In the genomic region with DNA sequence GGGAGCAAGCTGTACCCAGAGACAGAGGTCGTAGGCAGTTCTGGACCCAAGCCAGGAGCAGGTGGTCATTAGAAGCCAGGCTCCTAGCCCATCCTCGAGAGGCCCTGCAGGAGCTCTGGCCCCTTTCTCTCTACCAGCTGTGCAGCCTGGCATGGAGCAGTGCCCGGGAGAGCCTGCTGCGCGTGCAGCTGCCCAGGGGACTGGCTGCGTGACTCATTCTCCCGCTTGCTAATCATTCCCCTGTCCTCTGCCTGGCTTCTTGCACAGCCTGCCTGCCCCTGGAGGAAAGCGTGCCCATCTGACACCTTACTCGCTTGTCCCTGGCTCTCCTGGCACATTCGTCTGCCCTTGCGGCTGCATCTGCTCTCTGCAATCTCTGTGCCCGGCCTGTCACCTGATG, we compare ENCODE assay signal across 9 mouse cellular contexts. TPM values are rescaled to one million over a fixed set of nuclear protein-coding genes. Genes with fewer than 3 reads are reported as not detected.
A peak's percentile ranks its signal among the peaks of the same experiment; 100 is the strongest.
DNase-seq lines count a peak whose midpoint lies in the region; ATAC-seq and TF ChIP-seq lines count a peak whose summit lies in the region.
"Had no signal": no experiment of that assay in that cellular context is flagged by ENCODE, and none has a peak within 500 bp of the region (broad histone marks: within the 10 kb centered on the region; RNA-seq: fewer than 3 reads in every experiment).

No protein-coding gene starts in this region.

- H3K9ac ChIP-seq in kidney, embryonic 14.5 days (ENCODE audit: low read depth, low read length), result no peak overlapping the region
- 0 out of 2 replicates have a peak overlapping the region, but pooled peaks have one; percentile 16 for H3K9ac ChIP-seq in embryonic facial prominence, embryonic 14.5 days (ENCODE audit: low read depth, low read length)
- H3K9ac ChIP-seq in limb, embryonic 12.5 days (replicated peaks), result no peak overlapping the region
- no peak overlapping the region for H3K9ac ChIP-seq in intestine, postnatal 0 days (ENCODE audit: low read depth, low read length)
- H3K9ac ChIP-seq: liver, embryonic 15.5 days had no signal

- no peaks in the 10 kb centered on the region for H3K27me3 ChIP-seq in kidney, embryonic 14.5 days (ENCODE audit: control insufficient read depth, insufficient read depth, low read length)
- no peaks in the 10 kb centered on the region for H3K27me3 ChIP-seq in embryonic facial prominence, embryonic 14.5 days (replicated peaks; ENCODE audit: control insufficient read depth, insufficient read depth, low read length)
- H3K27me3 ChIP-seq in limb, embryonic 12.5 days, result no peaks in the 10 kb centered on the region
- H3K27me3 ChIP-seq in intestine, postnatal 0 days (replicated peaks; ENCODE audit: control insufficient read depth, insufficient read depth, low read length), result no peaks in the 10 kb centered on the region

- peaks cover 13% of the 10 kb centered on the region; the same call in 1 of the 2 replicates for H3K4me1 ChIP-seq in kidney, embryonic 14.5 days (ENCODE audit: control insufficient read depth, insufficient read depth, low read length)
- H3K4me1 ChIP-seq in embryonic facial prominence, embryonic 14.5 days (ENCODE audit: control insufficient read depth, insufficient read depth, low read length), result no peaks in the 10 kb centered on the region
- H3K4me1 ChIP-seq in limb, embryonic 12.5 days (replicated peaks), result peaks cover 19% of the 10 kb centered on the region
- H3K4me1 ChIP-seq in intestine, postnatal 0 days (replicated peaks; ENCODE audit: control insufficient read depth, insufficient read depth, low read length), result no peaks in the 10 kb centered on the region
- H3K4me1 ChIP-seq: liver, embryonic 15.5 days had no signal

- no peak overlapping the region for H3K4me3 ChIP-seq in kidney, embryonic 14.5 days (ENCODE audit: low read length)
- no peak overlapping the region for H3K4me3 ChIP-seq in embryonic facial prominence, embryonic 14.5 days (ENCODE audit: low read depth, low read length)
- no peak overlapping the region for H3K4me3 ChIP-seq in limb, embryonic 12.5 days (replicated peaks)
- H3K4me3 ChIP-seq in intestine, postnatal 0 days (ENCODE audit: low read depth, low read length), result no peak overlapping the region
- H3K4me3 ChIP-seq: liver, embryonic 15.5 days had no signal

- WGBS in kidney, embryonic 14.5 days, result 81% methylated on average over 12 of the region's 12 CpGs
- WGBS in embryonic facial prominence, embryonic 14.5 days, result 90% methylated on average over 11 of the region's 12 CpGs
- WGBS in limb, embryonic 12.5 days, result 89% methylated on average over 12 of the region's 12 CpGs
- WGBS in intestine, postnatal 0 days, result 78% methylated on average over 12 of the region's 12 CpGs

- H3K36me3 ChIP-seq in kidney, embryonic 14.5 days (ENCODE audit: control insufficient read depth, insufficient read depth, low read length), result no peaks in the 10 kb centered on the region
- no peaks in the 10 kb centered on the region for H3K36me3 ChIP-seq in embryonic facial prominence, embryonic 14.5 days (ENCODE audit: control insufficient read depth, insufficient read depth, low read length)
- H3K36me3 ChIP-seq in limb, embryonic 12.5 days, result no peaks in the 10 kb centered on the region
- no peaks in the 10 kb centered on the region for H3K36me3 ChIP-seq in intestine, postnatal 0 days (ENCODE audit: control insufficient read depth, insufficient read depth)
- H3K36me3 ChIP-seq: liver, embryonic 15.5 days had no signal

- no peak for TF ChIP-seq CTCF in intestine, postnatal 0 days (IDR thresholded peaks at IDR 0.05; ENCODE audit: low read depth)

- H3K27ac ChIP-seq in kidney, embryonic 14.5 days (ENCODE audit: low read depth, low read length), result no peak overlapping the region
- H3K27ac ChIP-seq in embryonic facial prominence, embryonic 14.5 days (replicated peaks; ENCODE audit: low read depth, low read length), result no peak overlapping the region
- peak overlapping the region; percentile 51; the same call in 1 of the 2 replicates for H3K27ac ChIP-seq in limb, embryonic 12.5 days
- no peak overlapping the region for H3K27ac ChIP-seq in intestine, postnatal 0 days (ENCODE audit: low read depth, low read length)
- H3K27ac ChIP-seq: liver, embryonic 15.5 days had no signal

- H3K9me3 ChIP-seq in kidney, embryonic 14.5 days (ENCODE audit: control insufficient read depth, low read length), result no peaks in the 10 kb centered on the region
- 0 out of 2 replicates have a peak, but pooled peaks cover 5% of the 10 kb centered on the region for H3K9me3 ChIP-seq in embryonic facial prominence, embryonic 14.5 days (ENCODE audit: control insufficient read depth, low read length)
- H3K9me3 ChIP-seq in limb, embryonic 12.5 days, result peaks cover 5% of the 10 kb centered on the region; the same call in 1 of the 2 replicates
- no peaks in the 10 kb centered on the region for H3K9me3 ChIP-seq in intestine, postnatal 0 days (ENCODE audit: control insufficient read depth)
- H3K9me3 ChIP-seq: liver, embryonic 15.5 days had no signal

- peak; percentile 49 for DNase-seq in kidney, postnatal 10 days
- DNase-seq in adrenal gland, adult 2 months, result peak; percentile 83
- peak; percentile 48 for DNase-seq in embryonic facial prominence, embryonic 14.5 days (ENCODE audit: low spot score)
- no peak for DNase-seq in thymus, adult 18-20 months
- no peak for DNase-seq in lung, postnatal 14 days

- no peak overlapping the region for H3K4me2 ChIP-seq in kidney, embryonic 14.5 days (replicated peaks; ENCODE audit: low read depth, low read length)
- no peak overlapping the region for H3K4me2 ChIP-seq in embryonic facial prominence, embryonic 14.5 days (ENCODE audit: low read depth, low read length)
- H3K4me2 ChIP-seq in limb, embryonic 12.5 days, result no peak overlapping the region
- no peak overlapping the region for H3K4me2 ChIP-seq in intestine, postnatal 0 days (replicated peaks; ENCODE audit: low read depth)
- H3K4me2 ChIP-seq: liver, embryonic 15.5 days had no signal

- ATAC-seq in kidney, embryonic 14.5 days (ENCODE audit: low FRiP score, low TSS enrichment), result no peak
- ATAC-seq in embryonic facial prominence, embryonic 14.5 days (ENCODE audit: low read depth), result peak; percentile 24; the same call in 1 of the 2 replicates
- no peak for ATAC-seq in limb, embryonic 12.5 days (ENCODE audit: insufficient number of reproducible peaks, insufficient read depth, low FRiP score, low TSS enrichment, low read depth)
- no peak for ATAC-seq in intestine, postnatal 0 days

RNA-seq across cellular contexts. Expression of a gene that starts 40.2 kb away (rescaled TPM):
- 35.2 and 56.8 TPM in 2 replicates for polyA plus RNA-seq in kidney, embryonic 14.5 days (2014; fragmentation: Nextera tagmentation; extraction: Ambion mirVana)
- total RNA-seq in adrenal gland, adult 2 months (2021), result 10 to 100 TPM; 24.2 to 28.0 TPM
- 32.8 and 43.3 TPM in 2 replicates for polyA plus RNA-seq in adrenal gland, adult 2 months (2012; rRNA removed)
- 31.0 and 36.9 TPM in 2 replicates for polyA plus RNA-seq in embryonic facial prominence, embryonic 14.5 days (2014; fragmentation: Nextera tagmentation; extraction: Ambion mirVana)
- 36.4 and 39.9 TPM in 2 replicates for polyA plus RNA-seq in limb, embryonic 12.5 days (2016; fragmentation: Nextera tagmentation; extraction: Ambion mirVana)
- 10.2 and 11.2 TPM in 2 replicates for polyA plus RNA-seq in intestine, postnatal 0 days (2015; fragmentation: Nextera tagmentation; extraction: Ambion mirVana)

RNA-seq across cellular contexts. Expression of a gene that starts 40.3 kb away (rescaled TPM):
- 0.51 TPM in 1 of 2 replicates, not detected in the other for polyA plus RNA-seq in kidney, embryonic 14.5 days (2014; fragmentation: Nextera tagmentation; extraction: Ambion mirVana)
- total RNA-seq in adrenal gland, adult 2 months (2021), result under 1 TPM in 1 of 2 experiments, not detected in 1; 0.28 TPM
- not detected in 2 replicates for polyA plus RNA-seq in adrenal gland, adult 2 months (2012; rRNA removed)
- 0.51 TPM in 1 of 2 replicates, not detected in the other for polyA plus RNA-seq in embryonic facial prominence, embryonic 14.5 days (2014; fragmentation: Nextera tagmentation; extraction: Ambion mirVana)
- 0.50 TPM in 1 of 2 replicates, not detected in the other for polyA plus RNA-seq in limb, embryonic 12.5 days (2016; fragmentation: Nextera tagmentation; extraction: Ambion mirVana)
- not detected in 2 replicates for polyA plus RNA-seq in intestine, postnatal 0 days (2015; fragmentation: Nextera tagmentation; extraction: Ambion mirVana)

Comparison
In these comparisons a context has a peak if more than half of its experiments do, and no peak if none do; other contexts are left out.
1. DNase-seq: peak in kidney, postnatal 10 days (single experiment), adrenal gland, adult 2 months (single experiment) and embryonic facial prominence, embryonic 14.5 days (single experiment); none in thymus, adult 18-20 months (0 of 2) and lung, postnatal 14 days (single experiment).